Mouse (Mus musculus) frontal cortex, postnatal 10 days (tissue): ENCODE data around the gene Tnnt3.

ENCODE experiments used
- DNase-seq, 2 experiments: peaks; one replicate each; pipeline ENCODE4 v3.0.0; 2022; ENCODE audit warnings: low spot score in 2 of 2, mixed read lengths in 1 of 2

The Tnnt3 gene

DNA sequence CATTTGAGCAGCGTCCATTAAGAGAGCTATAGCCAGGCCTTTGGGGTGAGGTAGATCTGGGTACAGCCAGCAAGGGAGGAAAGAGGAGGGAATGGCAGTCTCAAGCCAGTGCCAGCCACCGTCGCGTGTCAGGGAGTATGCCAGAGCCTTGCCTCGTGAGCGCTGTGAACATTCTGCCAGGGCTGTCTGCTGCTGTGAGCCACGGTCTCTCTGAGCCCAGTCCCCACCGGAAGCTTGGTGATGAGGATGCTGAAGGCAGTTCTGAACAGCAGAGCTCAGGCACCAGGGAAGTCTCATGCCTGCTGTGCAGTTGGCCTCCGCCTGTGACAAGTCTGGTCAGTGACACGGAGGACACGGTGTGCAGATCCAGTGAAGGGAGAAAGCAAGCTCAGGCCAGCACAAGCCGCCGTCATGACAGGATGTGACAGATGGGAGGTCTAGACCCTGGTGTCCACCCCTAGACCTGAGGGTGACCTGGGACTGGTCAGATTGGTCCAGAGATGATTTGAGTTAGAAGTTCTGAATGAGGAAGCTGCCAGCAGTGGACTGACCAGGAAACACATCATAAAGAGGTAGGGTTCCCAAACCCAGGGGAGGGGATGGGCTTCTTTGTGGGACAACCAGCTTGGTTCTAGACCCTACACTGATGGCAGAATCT lies 21.7 kb upstream of the Tnnt3 start:
- peak in 1 of 2 experiments; percentile 31 for DNase-seq

DNA sequence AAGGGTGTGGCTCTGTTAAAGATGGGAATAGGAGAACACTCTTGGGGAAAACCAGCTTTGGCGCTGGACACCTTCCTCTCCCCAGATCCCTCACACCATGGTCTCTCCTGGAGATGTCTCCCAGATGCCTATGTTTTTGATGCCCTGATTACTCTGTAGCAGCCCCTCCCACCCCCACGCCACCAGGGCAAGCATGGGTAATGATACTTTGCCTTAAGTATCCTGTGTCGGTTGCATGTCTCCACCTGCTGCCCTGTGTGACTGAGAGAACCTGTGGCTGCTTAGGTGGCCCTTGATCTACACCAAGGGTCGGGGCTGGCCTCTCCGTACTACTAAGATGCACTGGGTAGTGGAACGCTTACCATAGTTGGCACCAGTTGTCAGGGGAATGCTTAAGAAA lies 20.6 kb upstream of the Tnnt3 start:
- no peak for DNase-seq

DNA sequence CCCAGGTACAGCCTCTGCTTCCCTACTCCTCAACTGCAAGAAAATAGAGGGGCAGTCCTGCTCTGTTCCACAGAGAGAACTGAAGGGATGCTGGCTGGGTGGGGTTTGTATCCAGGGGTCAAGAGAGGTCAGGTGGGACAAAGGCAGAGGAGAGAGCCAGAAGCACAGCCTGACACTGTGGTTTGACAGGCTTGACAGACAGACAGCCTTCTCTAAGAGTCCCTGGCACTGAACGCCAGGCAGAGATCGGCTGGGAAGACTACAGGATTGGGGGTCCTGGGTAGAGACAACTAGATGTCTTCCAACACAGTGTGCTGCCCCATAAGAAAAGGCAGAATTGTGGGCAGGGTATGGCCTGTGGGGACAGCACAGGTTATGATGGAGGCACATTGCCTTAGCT lies 20.1 kb upstream of the Tnnt3 start:
- DNase-seq: no peak

DNA sequence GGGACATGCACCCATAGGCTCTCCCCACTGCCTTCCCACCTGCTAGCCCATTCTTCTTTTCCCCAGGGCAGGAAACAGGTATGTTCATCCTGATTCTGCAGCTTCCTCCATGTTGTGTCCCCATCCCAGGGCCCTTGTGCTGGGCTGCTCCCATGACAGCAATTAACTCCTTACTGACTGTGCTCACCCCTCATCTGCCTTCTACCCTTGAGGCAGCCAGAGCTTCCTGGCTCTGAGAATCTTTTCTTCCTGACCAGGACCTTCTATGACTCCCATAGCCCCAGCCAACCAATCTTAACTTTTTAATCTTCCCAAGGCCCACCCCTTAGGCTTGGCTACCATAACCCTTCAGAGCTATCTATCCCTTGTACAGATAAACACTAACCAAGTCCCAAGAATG lies 19.3 kb upstream of the Tnnt3 start:
- DNase-seq: no peak

DNA sequence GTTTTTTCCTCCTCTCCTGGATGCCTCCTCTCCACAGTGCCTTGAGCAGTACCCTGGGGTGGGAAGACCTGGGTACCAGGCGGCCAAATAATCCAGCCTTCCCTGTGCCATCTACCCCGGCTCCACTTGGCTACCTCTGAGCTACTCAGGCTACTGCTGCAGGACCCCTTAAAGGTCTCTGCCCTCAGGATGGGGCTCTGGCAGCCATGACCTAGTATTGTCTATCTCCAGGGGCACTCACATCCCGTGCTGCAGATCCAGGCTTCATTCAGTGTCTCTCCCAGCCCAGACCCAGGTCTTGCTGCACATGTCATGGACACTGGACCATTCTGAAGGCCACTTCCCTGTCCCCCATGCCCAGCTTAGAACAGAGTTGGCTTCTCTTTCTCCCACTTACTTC lies 18.8 kb upstream of the Tnnt3 start:
- DNase-seq: no peak

DNA sequence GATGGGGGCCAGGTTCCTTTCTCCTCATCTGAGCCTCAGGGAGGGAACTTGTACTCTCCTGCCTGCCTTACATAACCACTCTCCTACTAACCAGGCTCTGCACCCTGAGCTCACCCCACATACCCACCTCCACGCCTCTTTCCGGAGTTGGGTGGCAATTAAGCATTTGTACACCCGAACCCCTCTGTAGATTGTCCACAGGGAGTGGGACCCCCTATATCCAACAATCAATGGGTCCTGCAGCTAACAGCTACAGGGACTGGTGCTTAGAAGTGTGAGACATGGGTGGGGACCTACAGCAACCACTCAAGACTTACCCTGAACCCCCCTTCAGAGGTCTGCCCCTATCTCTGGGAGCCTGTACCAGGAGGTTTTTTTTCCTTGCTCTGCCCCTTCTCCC lies 18.0 kb upstream of the Tnnt3 start:
- DNase-seq: no peak

DNA sequence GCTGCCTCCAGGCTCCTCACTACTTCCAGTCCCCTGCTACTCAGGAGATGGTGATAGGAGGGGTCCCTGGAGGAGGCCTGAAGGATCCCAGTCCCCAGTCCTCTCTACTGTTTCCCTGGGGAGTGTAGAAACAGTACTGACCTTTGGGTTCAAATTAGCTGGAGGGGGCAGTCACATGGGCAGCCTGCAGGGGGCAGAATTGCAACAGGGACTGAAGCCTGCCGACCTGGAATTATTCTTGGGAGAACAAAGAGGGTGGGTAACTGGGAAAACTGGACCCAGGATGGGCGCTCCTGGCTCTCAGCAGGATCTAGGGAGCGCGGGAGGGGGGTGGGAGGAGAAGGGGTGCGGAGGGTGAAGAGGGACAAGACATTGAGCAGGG lies 17.5 kb upstream of the Tnnt3 start:
- peak in 1 of 2 experiments; percentile 43 for DNase-seq

DNA sequence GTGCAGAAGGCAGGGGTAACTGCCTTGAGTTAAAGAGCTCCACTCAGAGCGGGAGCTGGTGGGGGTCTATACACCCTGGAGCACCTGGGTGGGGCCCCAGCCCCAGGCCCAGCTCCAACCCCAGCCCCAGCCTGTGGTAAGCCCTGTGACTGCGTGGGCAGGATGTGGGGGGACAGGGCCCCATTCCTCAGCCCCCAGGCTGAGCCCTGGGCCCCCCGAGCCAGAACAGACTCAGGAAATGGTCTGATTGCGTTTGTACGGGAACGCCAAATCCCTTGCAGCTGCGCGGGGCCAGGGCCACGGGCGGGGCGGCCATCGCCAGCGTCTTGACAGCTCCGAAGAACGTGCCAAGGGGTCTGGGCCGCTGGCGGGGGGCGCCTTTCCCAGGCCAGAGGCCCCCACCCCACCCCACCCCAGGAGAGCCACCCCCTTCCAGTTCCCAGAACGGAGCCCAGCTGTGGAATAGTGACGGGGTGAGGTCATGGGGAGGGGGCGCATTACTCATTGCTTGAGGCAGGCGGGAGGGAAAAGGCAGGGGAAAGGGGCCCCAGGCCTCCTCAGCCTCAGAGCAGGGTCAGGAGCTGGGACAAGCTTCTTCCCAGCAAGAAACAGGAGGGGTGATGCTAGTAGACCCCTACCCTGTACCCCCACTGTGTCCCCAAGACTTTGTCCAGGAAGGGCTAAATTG lies 16.9 kb upstream of the Tnnt3 start:
- DNase-seq: no peak

DNA sequence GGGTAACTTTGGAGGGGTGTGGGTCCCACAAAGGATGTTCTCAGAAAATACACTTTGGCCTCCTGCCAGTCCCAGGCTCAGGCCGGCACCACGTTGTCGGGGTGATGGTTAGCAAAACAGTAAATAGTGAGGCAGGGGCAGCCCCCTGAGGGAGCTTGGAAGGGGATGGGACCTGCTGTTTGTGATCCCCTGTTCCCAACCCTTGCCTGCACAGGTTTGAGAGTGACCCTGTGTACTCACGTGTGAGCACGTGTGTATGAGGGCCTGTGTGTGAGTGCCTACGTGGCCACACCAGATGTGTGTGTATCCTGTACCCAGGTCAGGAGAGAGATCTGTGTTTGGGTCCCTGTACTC lies 16.4 kb upstream of the Tnnt3 start:
- no peak for DNase-seq

DNA sequence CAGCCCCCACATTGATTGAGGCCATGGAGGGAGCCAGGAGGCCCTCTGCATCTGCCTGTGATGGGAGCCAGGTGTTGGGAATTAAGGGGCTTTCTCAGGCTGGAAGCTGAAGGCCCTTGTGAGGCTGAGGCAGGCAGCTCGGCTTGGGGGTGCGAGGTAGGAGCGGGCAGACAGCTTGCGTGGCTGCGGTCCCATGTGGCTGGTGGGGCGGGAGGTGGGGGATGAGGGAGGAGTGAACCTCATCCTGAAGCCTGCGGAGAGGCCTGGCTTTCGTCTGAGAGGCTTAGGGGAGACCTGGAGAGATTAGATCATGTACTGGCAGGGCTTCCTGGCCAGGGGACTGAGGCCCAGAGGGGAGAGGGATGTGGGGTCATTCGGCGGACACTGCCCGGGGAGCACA lies 15.5 kb upstream of the Tnnt3 start:
- DNase-seq: no peak

DNA sequence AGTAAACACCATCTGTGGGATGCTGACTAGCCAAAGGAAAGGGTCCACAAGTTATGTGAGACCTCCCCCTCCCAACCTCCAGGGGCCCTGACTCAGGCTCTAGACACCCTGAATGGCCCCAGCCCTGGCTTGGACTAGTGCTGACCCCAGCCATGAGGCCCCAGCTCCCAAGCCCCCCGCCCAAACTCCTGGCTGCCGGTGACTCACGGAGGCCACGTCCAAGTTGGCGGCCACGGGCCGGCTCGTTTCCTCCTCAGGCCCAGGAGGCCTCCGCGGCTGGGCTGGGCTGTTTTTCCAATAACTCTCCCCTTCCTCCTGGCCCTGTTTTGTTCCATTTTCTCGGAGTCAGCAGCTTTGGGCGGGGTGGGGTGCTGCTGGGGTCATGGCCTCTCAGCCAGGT lies 13.9 kb upstream of the Tnnt3 start:
- no peak for DNase-seq

DNA sequence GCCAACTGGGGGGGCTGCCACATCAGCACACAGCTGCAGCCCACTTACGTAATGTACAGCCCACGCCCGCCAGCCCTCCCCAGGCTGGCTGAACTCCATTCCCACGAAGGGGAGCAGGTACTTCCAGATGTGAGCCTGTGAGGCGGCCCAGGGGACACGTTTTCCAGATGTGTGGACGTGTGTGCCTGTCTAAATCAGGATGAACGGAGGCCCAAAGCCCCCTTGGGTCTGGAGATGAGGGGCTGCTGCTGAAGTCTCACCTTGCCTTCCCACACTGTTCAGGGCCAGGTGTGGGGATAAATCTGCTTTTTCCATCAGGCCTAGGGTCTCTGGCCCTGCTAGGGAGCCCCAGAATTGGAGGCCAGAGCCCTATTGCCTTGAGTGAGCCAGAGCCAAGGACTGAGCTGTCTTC lies 11.9 kb upstream of the Tnnt3 start:
- no peak for DNase-seq

DNA sequence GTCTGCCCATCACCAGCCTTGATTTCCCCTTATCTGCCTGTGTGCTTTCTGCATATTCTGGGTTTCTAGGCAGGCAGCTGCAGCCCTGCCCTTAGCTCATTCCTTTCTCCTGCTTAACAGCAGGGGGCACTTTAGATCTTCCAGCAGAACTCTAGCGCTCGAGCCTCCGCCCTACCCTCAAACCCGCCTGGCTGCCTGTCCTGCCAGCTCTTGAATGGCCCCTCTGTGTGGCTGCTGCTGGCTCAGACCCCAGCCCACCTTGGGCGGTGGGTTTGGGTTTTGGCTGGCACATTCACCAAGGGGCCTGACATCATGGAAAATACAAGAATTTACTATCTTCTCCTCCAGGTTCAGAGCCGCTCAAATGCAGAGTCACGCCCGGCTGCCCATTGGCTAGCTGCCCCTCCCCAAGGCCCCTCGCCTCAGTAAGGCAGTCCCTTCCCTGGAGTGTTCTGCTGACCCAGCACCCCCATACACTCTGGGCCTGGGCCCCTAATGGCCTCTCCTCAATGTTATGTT lies 11.2 kb upstream of the Tnnt3 start:
- DNase-seq: peak in 1 of 2 experiments; percentile 47

DNA sequence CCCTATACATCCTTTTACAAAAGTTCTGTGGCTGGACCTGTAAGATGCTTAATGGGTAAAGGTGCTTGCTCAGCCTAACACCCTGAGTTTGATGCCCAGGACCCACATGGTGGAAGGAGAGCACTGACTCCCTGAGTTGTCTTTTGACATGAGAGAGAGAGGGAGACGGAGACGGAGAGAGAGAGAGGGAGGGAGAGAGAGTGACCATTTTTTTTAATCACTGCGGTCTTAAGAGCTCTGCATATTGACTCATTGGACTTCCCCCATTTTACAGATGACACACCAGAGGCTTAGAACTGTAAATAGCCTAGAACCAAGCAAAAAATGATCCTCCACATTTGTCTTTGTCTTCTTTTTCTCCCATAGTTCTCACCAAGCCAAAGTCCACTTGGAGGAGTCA lies 10.6 kb upstream of the Tnnt3 start:
- no peak for DNase-seq

DNA sequence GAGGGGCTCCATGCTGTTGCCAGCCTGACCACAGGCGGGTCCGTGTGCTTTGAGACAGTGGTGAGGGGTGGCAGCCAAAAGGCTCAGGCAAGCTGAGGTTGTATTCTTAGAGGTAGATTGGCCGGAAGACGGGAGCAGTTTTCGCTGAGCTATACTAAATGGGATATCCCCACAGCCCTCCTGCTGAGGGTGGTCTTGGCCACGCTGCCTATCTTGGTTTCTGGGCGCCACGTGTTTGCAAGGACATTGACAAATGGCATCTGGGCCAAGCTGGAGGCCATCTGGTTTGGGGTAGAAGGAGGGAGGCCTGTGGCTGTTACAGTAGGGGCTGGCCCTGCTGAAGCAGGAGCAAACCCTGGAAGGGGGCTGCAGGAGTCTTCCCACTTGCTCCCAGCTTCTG lies 5.1 kb upstream of the Tnnt3 start:
- no peak for DNase-seq

DNA sequence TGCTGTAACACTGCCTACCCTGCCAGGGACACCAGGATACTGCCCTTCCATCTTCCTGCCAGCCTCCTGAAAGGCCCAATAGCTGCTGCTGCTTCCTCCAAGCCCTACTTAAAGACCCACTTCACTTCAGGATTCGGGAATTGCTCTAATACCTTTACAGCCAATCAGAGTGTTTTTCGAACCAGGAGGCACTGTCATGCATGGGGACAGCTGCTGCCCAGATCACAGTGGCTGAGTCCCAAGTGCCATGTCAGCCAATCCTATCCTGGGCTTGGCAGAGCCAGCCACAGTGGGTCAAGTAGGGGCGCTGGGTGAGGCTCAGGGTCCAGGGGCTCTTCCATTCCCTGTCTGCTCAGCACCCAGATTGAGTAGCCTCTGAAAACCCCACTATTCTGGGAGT lies 2.5 kb upstream of the Tnnt3 start:
- DNase-seq: no peak

DNA sequence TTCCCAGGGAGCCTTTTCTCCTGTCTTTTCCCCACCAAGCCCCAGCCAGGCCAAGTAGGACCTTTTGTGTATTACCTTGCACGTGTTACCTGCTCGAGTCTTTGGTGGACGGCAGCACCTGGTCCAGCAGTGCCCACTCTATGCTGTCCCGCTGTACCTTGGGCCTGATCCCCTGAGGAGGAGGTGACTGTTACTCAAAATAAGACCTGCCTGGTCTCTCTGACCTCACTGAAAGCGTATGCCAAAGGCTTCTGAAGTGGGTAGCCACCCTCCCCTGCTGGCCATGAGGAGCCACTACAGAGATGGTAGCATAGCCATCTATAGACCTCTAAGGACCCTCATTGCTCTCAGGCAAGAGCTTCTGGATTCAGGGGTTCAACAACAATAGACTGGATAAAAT lies 1.8 kb upstream of the Tnnt3 start:
- DNase-seq: no peak

DNA sequence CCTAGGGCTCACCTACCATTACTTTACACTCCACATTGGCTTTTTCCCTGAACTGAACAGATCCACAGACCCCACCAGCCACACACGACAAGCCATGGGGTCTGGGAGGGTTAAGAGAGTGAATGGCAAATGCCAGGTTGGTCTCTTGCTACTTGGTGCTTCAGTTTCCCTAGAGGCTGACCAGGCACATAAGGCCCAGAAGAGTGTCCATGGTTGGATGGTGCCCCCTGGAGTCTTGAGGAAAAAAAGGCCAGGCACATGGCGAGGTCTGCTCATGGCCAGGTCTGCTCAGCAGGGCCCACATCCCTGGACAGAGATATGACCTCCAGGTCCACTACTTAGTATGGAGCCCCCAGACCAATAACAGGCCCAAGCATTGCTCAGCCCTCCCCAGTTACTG lies 861 bp upstream of the Tnnt3 start:
- DNase-seq: no peak

DNA sequence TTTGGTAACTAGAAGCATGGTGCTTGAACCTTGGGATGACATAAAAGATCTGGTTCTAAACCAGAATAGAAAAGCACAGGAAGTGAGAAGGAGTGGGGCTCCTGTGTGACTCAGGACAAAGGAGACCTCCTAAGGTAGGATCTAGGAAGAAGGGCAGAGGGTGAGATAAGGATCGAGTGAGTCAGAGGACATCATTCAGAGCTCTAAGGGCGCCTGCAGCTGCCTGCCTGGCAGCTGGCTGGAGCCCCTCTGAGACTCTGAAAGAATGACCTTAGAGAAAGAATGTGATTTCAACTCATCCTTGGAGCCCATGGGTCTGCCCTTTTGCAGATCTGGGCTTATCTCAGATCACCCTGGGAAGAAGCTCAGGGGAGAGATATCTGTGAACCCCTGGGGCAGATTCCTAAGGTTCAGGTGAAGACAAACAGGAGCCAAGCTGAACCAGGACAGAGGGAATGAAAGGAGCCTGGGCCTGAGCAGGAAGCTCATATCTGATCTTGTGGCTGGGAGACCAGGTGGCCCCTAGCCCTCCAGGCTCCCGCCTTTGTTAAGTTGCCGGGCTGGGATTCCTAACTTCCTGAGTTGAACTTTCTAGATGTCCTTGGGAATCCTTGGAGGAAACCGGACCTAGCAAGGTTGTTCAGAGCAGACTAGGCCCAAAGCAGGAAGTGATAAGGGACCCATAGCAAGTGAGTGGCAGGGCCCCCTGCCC lies 530 bp downstream of the Tnnt3 start:
- DNase-seq: no peak

DNA sequence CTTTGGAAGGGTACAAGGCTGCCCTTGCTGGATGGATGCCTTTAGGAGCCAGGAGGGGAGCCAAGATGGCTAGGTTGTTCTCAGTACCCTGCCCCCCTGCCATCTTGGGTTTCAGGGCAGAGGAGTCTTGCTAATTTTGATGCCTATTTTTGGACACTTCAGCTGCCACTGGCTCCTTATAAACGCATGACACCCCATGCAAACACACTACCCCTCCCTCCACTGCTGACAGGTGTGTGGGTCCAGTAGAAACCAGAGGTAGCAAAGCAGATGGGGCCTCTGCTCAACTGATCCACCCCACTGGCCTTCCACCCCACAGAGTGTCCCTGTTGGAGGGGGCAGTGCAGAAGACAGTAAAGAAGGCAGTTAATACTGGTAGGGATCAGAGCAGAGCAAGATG lies 1.4 kb downstream of the Tnnt3 start:
- DNase-seq: no peak

DNA sequence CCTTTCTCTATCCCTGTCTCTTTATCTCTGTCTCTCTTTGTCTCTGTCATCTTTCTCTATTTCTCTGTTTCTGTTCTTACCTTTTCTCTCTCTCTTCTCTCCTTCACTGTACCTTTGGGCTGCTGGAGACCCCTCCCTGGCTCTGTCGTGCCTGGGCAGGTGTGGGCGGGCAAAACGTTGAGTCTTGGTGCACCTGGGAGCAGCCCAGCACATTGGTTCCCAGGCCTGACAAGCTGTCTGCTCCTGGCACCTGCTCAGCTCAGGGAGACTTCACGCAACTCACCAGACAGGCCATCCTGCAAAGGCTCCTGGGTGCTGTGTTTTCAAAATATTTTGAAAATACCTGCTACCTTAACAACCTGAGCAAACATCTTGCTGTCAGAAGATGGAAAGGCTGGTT lies 4.6 kb downstream of the Tnnt3 start:
- no peak for DNase-seq

DNA sequence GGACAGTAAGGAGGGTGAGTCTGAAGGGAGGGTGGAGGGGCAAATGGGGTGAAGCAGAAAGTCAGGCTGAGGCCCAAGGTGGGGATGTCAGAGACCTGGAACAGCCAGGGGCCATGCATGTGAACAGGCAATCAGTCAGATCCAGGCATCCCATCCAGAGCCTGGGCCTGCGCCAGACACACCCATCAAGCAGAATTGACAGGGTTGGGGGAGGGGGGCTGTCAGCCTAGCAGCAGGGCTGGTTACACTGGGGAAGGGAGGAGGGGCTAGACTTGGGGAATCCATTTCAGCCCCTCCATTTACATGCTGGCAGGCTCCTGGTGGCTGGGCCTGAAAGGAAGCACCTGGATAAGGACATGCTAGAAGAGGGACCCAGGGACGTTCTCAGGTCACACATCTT lies 7.3 kb downstream of the Tnnt3 start:
- DNase-seq: no peak

DNA sequence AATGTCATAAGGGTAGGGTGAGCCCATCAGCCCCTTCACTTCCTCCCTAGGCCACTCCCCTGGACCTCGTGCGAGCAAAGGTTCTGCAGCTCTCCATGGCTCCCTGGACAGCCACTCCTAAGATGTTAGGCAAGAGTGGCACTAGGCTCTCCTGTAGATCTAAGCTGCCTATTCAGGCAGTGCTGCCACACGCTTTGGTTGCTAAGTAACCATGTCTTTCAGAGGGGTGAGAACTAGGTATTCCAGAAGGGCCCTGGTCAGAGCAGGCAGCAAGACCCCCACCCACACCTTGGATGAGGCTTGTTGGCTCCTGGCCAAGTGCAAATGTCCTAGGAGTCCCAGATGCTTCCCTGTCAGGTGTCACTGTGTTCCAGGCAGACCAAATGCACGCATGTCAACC lies 7.9 kb downstream of the Tnnt3 start:
- DNase-seq: no peak
